Mouse (Mus musculus) heart, embryonic 14.5 days (tissue): Measurements from ENCODE around the gene Otud7a. TPM values are rescaled to one million over a fixed set of nuclear protein-coding genes. Genes with fewer than 3 reads are reported as not detected.

Experiments
- ATAC-seq: fragments of 200-750 bp; cut with Nextera tagmentation; 2 replicates; pipeline ENCODE4 v1.8.0; 2017; ENCODE audit warnings: low read depth, moderate TSS enrichment; ENCODE audit not compliant: insufficient number of reproducible peaks, insufficient read depth, low FRiP score
- H3K27ac ChIP-seq, 2 experiments: fragments of 200-500 bp in 1 of 2; fragments of 300-500 bp in 1 of 2; sonication (generic) in 1 of 2; replicated peaks in 1 of 2; 2 replicates each; pipeline ENCODE4 v1.5.1; 2012 to 2014; ENCODE audit warnings: low read depth in 2 of 2, low read length in 2 of 2, control low read depth in 1 of 2, mild to moderate bottlenecking in 1 of 2, mixed read lengths in 1 of 2; ENCODE audit not compliant: control insufficient read depth in 1 of 2, insufficient read depth in 1 of 2
- H3K27me3 ChIP-seq: fragments of 300-500 bp; sonication (generic); 2 replicates; pipeline ENCODE4 v1.6.1; 2014; ENCODE audit warnings: mild to moderate bottlenecking, low read length, control low read depth; ENCODE audit not compliant: control insufficient read depth, insufficient read depth
- H3K36me3 ChIP-seq: fragments of 300-500 bp; sonication (generic); 2 replicates; pipeline ENCODE4 v1.6.1; 2014; ENCODE audit warnings: mild to moderate bottlenecking, control low read depth, low read length, mixed read lengths; ENCODE audit not compliant: control insufficient read depth, insufficient read depth
- H3K4me1 ChIP-seq, 2 experiments: fragments of 200-500 bp in 1 of 2; fragments of 300-500 bp in 1 of 2; sonication (generic) in 1 of 2; 2 replicates each; pipeline ENCODE4 v1.6.1; 2012 to 2014; ENCODE audit warnings: low read length in 2 of 2, control low read depth in 1 of 2, mixed read lengths in 1 of 2; ENCODE audit not compliant: control insufficient read depth in 2 of 2, insufficient read depth in 2 of 2
- H3K4me2 ChIP-seq: fragments of 300-500 bp; sonication (generic); 2 replicates; pipeline ENCODE4 v1.6.1; 2014; ENCODE audit warnings: mild to moderate bottlenecking, low read length
- H3K4me3 ChIP-seq, 2 experiments: fragments of 200-500 bp in 1 of 2; fragments of 300-500 bp in 1 of 2; sonication (generic) in 1 of 2; 2 replicates each; pipeline ENCODE4 v1.5.1; 2012 to 2014; ENCODE audit warnings: low read length in 2 of 2, mild to moderate bottlenecking in 2 of 2, control low read depth in 1 of 2, low read depth in 1 of 2, moderate library complexity in 1 of 2; ENCODE audit not compliant: control insufficient read depth in 1 of 2, insufficient read depth in 1 of 2
- H3K9ac ChIP-seq: fragments of 300-500 bp; sonication (generic); 2 replicates; pipeline ENCODE4 v1.6.1; 2014; ENCODE audit warnings: mild to moderate bottlenecking, low read length
- H3K9me3 ChIP-seq: fragments of 300-500 bp; sonication (generic); 2 replicates; pipeline ENCODE4 v1.6.1; 2016; ENCODE audit warnings: low read length, control low read depth; ENCODE audit not compliant: control insufficient read depth
- WGBS: fragments of 180-500 bp; shearing (Covaris S2); extraction: QIAGEN DNeasy Blood & Tissue Kit; methylation state at CpG from one replicate; pipeline ENCODE4 v1.1.7; 2014; 5-methylcytosine and 5-hydroxymethylcytosine counted together
- polyA plus RNA-seq: library from polyadenylated mRNA; unstranded; fragments of >200 nt; fragmentation: Nextera tagmentation; extraction: Ambion mirVana; gene quantifications from 2 replicates; pipeline ENCODE4 v1.2.1, GENCODE M21; 2014

The Otud7a gene
- polyA plus RNA-seq, 1 experiment from 2014 or later, result 0.22 TPM

GRCm38 (mm10) chr7:63466729-63467128 lies 22.2 kb downstream of the Otud7a start:
- Histone ChIP-seq H3K27me3 (no peaks in the 10 kb centered on the region), H3K9ac (no peak overlapping the region), H3K27ac (no peak overlapping the region), H3K36me3 (no peaks in the 10 kb centered on the region), H3K4me3 (no peak overlapping the region), H3K9me3 (no peaks in the 10 kb centered on the region), H3K4me2 (no peak overlapping the region), H3K4me1 (no peaks in the 10 kb centered on the region)
- 80% methylated on average over 6 of the region's 6 CpGs for WGBS
- ATAC-seq, result no peak

- H3K27ac ChIP-seq, result no peak overlapping the region
- no peak overlapping the region for H3K9ac ChIP-seq
- 0 out of 2 replicates have a peak, but pooled peaks have one; percentile 31 for ATAC-seq
- no peaks in the 10 kb centered on the region for H3K9me3 ChIP-seq
- H3K4me2 ChIP-seq, result no peak overlapping the region
- no peaks in the 10 kb centered on the region for H3K4me1 ChIP-seq
- H3K27me3 ChIP-seq, result no peaks in the 10 kb centered on the region
- no peak overlapping the region for H3K4me3 ChIP-seq
- 67% methylated on average over 3 of the region's 3 CpGs for WGBS
- no peaks in the 10 kb centered on the region for H3K36me3 ChIP-seq
Observed at GRCm38 (mm10) chr7:63468258-63468657, 23.7 kb downstream of the Otud7a start.

- H3K27ac ChIP-seq, result no peak overlapping the region
- ATAC-seq, result no peak
- no peak overlapping the region for H3K4me3 ChIP-seq
- no peak overlapping the region for H3K4me2 ChIP-seq
- no peaks in the 10 kb centered on the region for H3K9me3 ChIP-seq
- H3K9ac ChIP-seq, result no peak overlapping the region
- H3K4me1 ChIP-seq, result no peaks in the 10 kb centered on the region
- H3K36me3 ChIP-seq, result no peaks in the 10 kb centered on the region
- WGBS, result 72% methylated on average over 2 of the region's 2 CpGs
- no peaks in the 10 kb centered on the region for H3K27me3 ChIP-seq
Observed at GRCm38 (mm10) chr7:63483091-63483490, 38.5 kb downstream of the Otud7a start.

GRCm38 (mm10) chr7:63497051-63497547 lies 52.5 kb downstream of the Otud7a start:
- H3K4me3 ChIP-seq, result no peak overlapping the region
- H3K9me3 ChIP-seq, result no peaks in the 10 kb centered on the region
- no peaks in the 10 kb centered on the region for H3K27me3 ChIP-seq
- H3K4me1 ChIP-seq, result no peaks in the 10 kb centered on the region
- no peak overlapping the region for H3K4me2 ChIP-seq
- no peak for ATAC-seq
- no peaks in the 10 kb centered on the region for H3K36me3 ChIP-seq
- H3K27ac ChIP-seq, result no peak overlapping the region
- 62% methylated on average over 9 of the region's 9 CpGs for WGBS
- no peak overlapping the region for H3K9ac ChIP-seq

GRCm38 (mm10) chr7:63504202-63504601 lies 59.7 kb downstream of the Otud7a start:
- no peak overlapping the region for H3K4me2 ChIP-seq
- H3K36me3 ChIP-seq, result no peaks in the 10 kb centered on the region
- no peak for ATAC-seq
- H3K27me3 ChIP-seq, result no peaks in the 10 kb centered on the region
- no peaks in the 10 kb centered on the region for H3K9me3 ChIP-seq
- H3K27ac ChIP-seq, result no peak overlapping the region
- H3K4me3 ChIP-seq, result no peak overlapping the region
- H3K9ac ChIP-seq, result no peak overlapping the region
- H3K4me1 ChIP-seq, result no peaks in the 10 kb centered on the region
- WGBS, result 30% methylated on average over 2 of the region's 2 CpGs

- WGBS, result 83% methylated on average over 2 of the region's 2 CpGs
Observed at GRCm38 (mm10) chr7:63508079-63508478, 63.5 kb downstream of the Otud7a start.

GRCm38 (mm10) chr7:63509825-63510224 lies 65.3 kb downstream of the Otud7a start:
- Histone ChIP-seq H3K9ac (no peak overlapping the region), H3K9me3 (no peaks in the 10 kb centered on the region), H3K4me2 (no peak overlapping the region), H3K27ac (no peak overlapping the region), H3K36me3 (no peaks in the 10 kb centered on the region), H3K4me3 (no peak overlapping the region), H3K27me3 (no peaks in the 10 kb centered on the region), H3K4me1 (no peaks in the 10 kb centered on the region)
- no peak for ATAC-seq
- 64% methylated on average over 1 of the region's 1 CpGs for WGBS

More at GRCm38 (mm10) chr7:63508079-63508478, 63.5 kb downstream of the Otud7a start:
- H3K9ac ChIP-seq, result no peak overlapping the region
- H3K27ac ChIP-seq, result no peak overlapping the region
- H3K4me3 ChIP-seq, result no peak overlapping the region
- H3K9me3 ChIP-seq, result no peaks in the 10 kb centered on the region
- ATAC-seq, result no peak
- H3K4me1 ChIP-seq, result no peaks in the 10 kb centered on the region
- H3K27me3 ChIP-seq, result no peaks in the 10 kb centered on the region
- H3K36me3 ChIP-seq, result no peaks in the 10 kb centered on the region
- H3K4me2 ChIP-seq, result no peak overlapping the region

GRCm38 (mm10) chr7:63511458-63511857 lies 66.9 kb downstream of the Otud7a start:
- no peaks in the 10 kb centered on the region for H3K4me1 ChIP-seq
- H3K36me3 ChIP-seq, result no peaks in the 10 kb centered on the region
- H3K4me2 ChIP-seq, result no peak overlapping the region
- no peak overlapping the region for H3K9ac ChIP-seq
- no peak overlapping the region for H3K27ac ChIP-seq
- H3K9me3 ChIP-seq, result no peaks in the 10 kb centered on the region
- ATAC-seq, result no peak
- no peak overlapping the region for H3K4me3 ChIP-seq
- no peaks in the 10 kb centered on the region for H3K27me3 ChIP-seq
